In genomic region chr5:144483659-144484375, GRCm38 (mm10) we compare ENCODE assay signal across 11 mouse cellular contexts.
A peak's percentile ranks its signal among the peaks of the same experiment; 100 is the strongest.
DNase-seq lines count a peak whose midpoint lies in the region; ATAC-seq lines count a peak whose summit lies in the region.
"Had no signal": no experiment of that assay in that cellular context is flagged by ENCODE, and none has a peak within 500 bp of the region (broad histone marks: within the 10 kb centered on the region; RNA-seq: fewer than 3 reads in every experiment).

No protein-coding gene starts in this region.

- no peak overlapping the region for H3K4me2 ChIP-seq in midbrain, embryonic 12.5 days (replicated peaks)
- no peak overlapping the region for H3K4me2 ChIP-seq in hindbrain, embryonic 12.5 days (replicated peaks)
- H3K4me2 ChIP-seq: limb, embryonic 13.5 days had no signal

- peak overlapping the region; percentile 27; the same call in 1 of the 2 replicates for H3K27ac ChIP-seq in midbrain, embryonic 12.5 days (replicated peaks)
- no peak overlapping the region for H3K27ac ChIP-seq in midbrain, embryonic 10.5 days (replicated peaks)
- peak overlapping the region; percentile 58; the same call in 1 of the 2 replicates for H3K27ac ChIP-seq in forebrain, embryonic 10.5 days
- peak overlapping the region; percentile 30; the same call in 1 of the 2 replicates for H3K27ac ChIP-seq in hindbrain, embryonic 12.5 days
- H3K27ac ChIP-seq: limb, embryonic 13.5 days had no signal

- H3K4me3 ChIP-seq in midbrain, embryonic 12.5 days: no peak overlapping the region
- no peak overlapping the region for H3K4me3 ChIP-seq in midbrain, embryonic 10.5 days
- no peak overlapping the region; the same call in 1 of the 2 replicates for H3K4me3 ChIP-seq in forebrain, embryonic 10.5 days
- no peak overlapping the region for H3K4me3 ChIP-seq in hindbrain, embryonic 12.5 days
- H3K4me3 ChIP-seq: limb, embryonic 13.5 days had no signal

- H3K9ac ChIP-seq in midbrain, embryonic 12.5 days (replicated peaks): no peak overlapping the region
- H3K9ac ChIP-seq in hindbrain, embryonic 12.5 days: no peak overlapping the region
- H3K9ac ChIP-seq: limb, embryonic 13.5 days had no signal

- H3K27me3 ChIP-seq in midbrain, embryonic 12.5 days: no peaks in the 10 kb centered on the region
- no peaks in the 10 kb centered on the region for H3K27me3 ChIP-seq in midbrain, embryonic 10.5 days (ENCODE audit: low read depth, poor library complexity, severe bottlenecking)
- peaks cover 8% of the 10 kb centered on the region; the same call in 1 of the 2 replicates for H3K27me3 ChIP-seq in forebrain, embryonic 10.5 days (ENCODE audit: poor library complexity, severe bottlenecking)
- H3K27me3 ChIP-seq in hindbrain, embryonic 12.5 days: no peaks in the 10 kb centered on the region
- H3K27me3 ChIP-seq: limb, embryonic 13.5 days had no signal

- 51% methylated on average over 16 of the region's 16 CpGs for WGBS in midbrain, embryonic 12.5 days
- WGBS in midbrain, embryonic 10.5 days: 52% methylated on average over 16 of the region's 16 CpGs
- 38% methylated on average over 16 of the region's 16 CpGs for WGBS in forebrain, embryonic 10.5 days
- 46% methylated on average over 16 of the region's 16 CpGs for WGBS in hindbrain, embryonic 12.5 days

- peaks cover 20% of the 10 kb centered on the region; the same call in 1 of the 2 replicates for H3K4me1 ChIP-seq in midbrain, embryonic 12.5 days
- peaks cover 16% of the 10 kb centered on the region for H3K4me1 ChIP-seq in midbrain, embryonic 10.5 days
- H3K4me1 ChIP-seq in forebrain, embryonic 10.5 days: peaks cover 35% of the 10 kb centered on the region
- peaks cover 19% of the 10 kb centered on the region; the same call in 1 of the 2 replicates for H3K4me1 ChIP-seq in hindbrain, embryonic 12.5 days

- ATAC-seq in midbrain, embryonic 12.5 days (ENCODE audit: low FRiP score, low read depth): peak; percentile 56; the same call in 1 of the 2 replicates
- 0 out of 2 replicates have a peak, but pooled peaks have one; percentile 13 for ATAC-seq in hindbrain, embryonic 12.5 days (ENCODE audit: low FRiP score)
- no peak for ATAC-seq in frontal cortex, adult (ENCODE audit: low TSS enrichment)
- ATAC-seq: intestine, postnatal 0 days had no signal

- no peaks in the 10 kb centered on the region for H3K36me3 ChIP-seq in midbrain, embryonic 12.5 days
- H3K36me3 ChIP-seq in midbrain, embryonic 10.5 days: no peaks in the 10 kb centered on the region
- H3K36me3 ChIP-seq in forebrain, embryonic 10.5 days (replicated peaks): no peaks in the 10 kb centered on the region
- no peaks in the 10 kb centered on the region for H3K36me3 ChIP-seq in hindbrain, embryonic 12.5 days
- H3K36me3 ChIP-seq: limb, embryonic 13.5 days had no signal

- no peak for DNase-seq in midbrain, embryonic 10.5 days (ENCODE audit: low spot score)
- peak; percentile 23 for DNase-seq in forebrain, embryonic 10.5 days (ENCODE audit: extremely low spot score, low spot score)
- peak; percentile 13 for DNase-seq in retina, embryonic 14.5 days (ENCODE audit: low spot score)
- DNase-seq in natural killer cell, adult 2 months (ENCODE audit: low spot score in 2 of 2): no peak
- DNase-seq: cerebellum, adult 8-10 months; lung, adult 18-20 months had no signal

- H3K9me3 ChIP-seq in midbrain, embryonic 12.5 days: no peaks in the 10 kb centered on the region
- H3K9me3 ChIP-seq in midbrain, embryonic 10.5 days (replicated peaks): 0 out of 2 replicates have a peak, but pooled peaks cover 4% of the 10 kb centered on the region
- H3K9me3 ChIP-seq in forebrain, embryonic 10.5 days: peaks cover 7% of the 10 kb centered on the region; the same call in 1 of the 2 replicates
- H3K9me3 ChIP-seq in hindbrain, embryonic 12.5 days (replicated peaks): no peaks in the 10 kb centered on the region
- H3K9me3 ChIP-seq: limb, embryonic 13.5 days had no signal

Comparison
In these comparisons a context has a peak if more than half of its experiments do, and no peak if none do; other contexts are left out.
1. DNase-seq: peak in forebrain, embryonic 10.5 days (single experiment) and retina, embryonic 14.5 days (single experiment); none in midbrain, embryonic 10.5 days (single experiment) and natural killer cell, adult 2 months (0 of 2).